Mouse (Mus musculus) heart, embryonic 14.5 days (tissue): ENCODE results near the gene Gm29609. TPM values are rescaled to one million over a fixed set of nuclear protein-coding genes. Genes with fewer than 3 reads are reported as not detected.

Source experiments
- ATAC-seq: fragments of 200-750 bp; cut with Nextera tagmentation; 2 replicates; pipeline ENCODE4 v1.8.0; 2017; ENCODE audit warnings: low read depth, moderate TSS enrichment; ENCODE audit not compliant: insufficient number of reproducible peaks, insufficient read depth, low FRiP score
- H3K27ac ChIP-seq, 2 experiments: fragments of 200-500 bp in 1 of 2; fragments of 300-500 bp in 1 of 2; sonication (generic) in 1 of 2; replicated peaks in 1 of 2; 2 replicates each; pipeline ENCODE4 v1.5.1; 2012 to 2014; ENCODE audit warnings: low read depth in 2 of 2, low read length in 2 of 2, control low read depth in 1 of 2, mild to moderate bottlenecking in 1 of 2, mixed read lengths in 1 of 2; ENCODE audit not compliant: control insufficient read depth in 1 of 2, insufficient read depth in 1 of 2
- H3K27me3 ChIP-seq: fragments of 300-500 bp; sonication (generic); 2 replicates; pipeline ENCODE4 v1.6.1; 2014; ENCODE audit warnings: mild to moderate bottlenecking, low read length, control low read depth; ENCODE audit not compliant: control insufficient read depth, insufficient read depth
- H3K36me3 ChIP-seq: fragments of 300-500 bp; sonication (generic); 2 replicates; pipeline ENCODE4 v1.6.1; 2014; ENCODE audit warnings: mild to moderate bottlenecking, control low read depth, low read length, mixed read lengths; ENCODE audit not compliant: control insufficient read depth, insufficient read depth
- H3K4me1 ChIP-seq, 2 experiments: fragments of 200-500 bp in 1 of 2; fragments of 300-500 bp in 1 of 2; sonication (generic) in 1 of 2; 2 replicates each; pipeline ENCODE4 v1.6.1; 2012 to 2014; ENCODE audit warnings: low read length in 2 of 2, control low read depth in 1 of 2, mixed read lengths in 1 of 2; ENCODE audit not compliant: control insufficient read depth in 2 of 2, insufficient read depth in 2 of 2
- H3K4me2 ChIP-seq: fragments of 300-500 bp; sonication (generic); 2 replicates; pipeline ENCODE4 v1.6.1; 2014; ENCODE audit warnings: mild to moderate bottlenecking, low read length
- H3K4me3 ChIP-seq, 2 experiments: fragments of 200-500 bp in 1 of 2; fragments of 300-500 bp in 1 of 2; sonication (generic) in 1 of 2; 2 replicates each; pipeline ENCODE4 v1.5.1; 2012 to 2014; ENCODE audit warnings: low read length in 2 of 2, mild to moderate bottlenecking in 2 of 2, control low read depth in 1 of 2, low read depth in 1 of 2, moderate library complexity in 1 of 2; ENCODE audit not compliant: control insufficient read depth in 1 of 2, insufficient read depth in 1 of 2
- H3K9ac ChIP-seq: fragments of 300-500 bp; sonication (generic); 2 replicates; pipeline ENCODE4 v1.6.1; 2014; ENCODE audit warnings: mild to moderate bottlenecking, low read length
- H3K9me3 ChIP-seq: fragments of 300-500 bp; sonication (generic); 2 replicates; pipeline ENCODE4 v1.6.1; 2016; ENCODE audit warnings: low read length, control low read depth; ENCODE audit not compliant: control insufficient read depth
- WGBS: fragments of 180-500 bp; shearing (Covaris S2); extraction: QIAGEN DNeasy Blood & Tissue Kit; methylation state at CpG from one replicate; pipeline ENCODE4 v1.1.7; 2014; 5-methylcytosine and 5-hydroxymethylcytosine counted together
- polyA plus RNA-seq: library from polyadenylated mRNA; unstranded; fragments of >200 nt; fragmentation: Nextera tagmentation; extraction: Ambion mirVana; gene quantifications from 2 replicates; pipeline ENCODE4 v1.2.1, GENCODE M21; 2014

Gene Gm29609
- polyA plus RNA-seq, 1 experiment from 2014 or later, result 1.1 TPM

DNA sequence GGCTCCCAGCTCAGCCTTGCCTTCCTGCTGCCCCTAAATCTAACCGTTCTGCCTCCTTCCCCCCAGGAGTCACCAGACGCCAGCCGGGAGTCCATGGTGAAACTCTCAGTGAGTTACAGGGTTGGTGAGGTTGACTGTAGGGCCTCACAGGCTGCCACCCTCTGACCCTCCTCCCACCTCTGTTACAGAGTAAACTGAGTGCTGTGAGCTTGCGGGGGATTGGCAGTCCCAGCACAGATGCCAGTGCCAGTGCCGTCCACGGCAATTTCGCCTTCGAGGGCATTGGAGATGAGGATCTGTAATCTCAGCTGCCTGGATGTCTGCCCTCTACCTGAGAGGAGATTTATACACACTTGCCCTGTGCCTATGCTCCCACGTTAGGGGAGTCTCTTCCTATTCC lies 18.5 kb upstream of the Gm29609 start:
- WGBS, result 77% methylated on average over 9 of the region's 9 CpGs

DNA sequence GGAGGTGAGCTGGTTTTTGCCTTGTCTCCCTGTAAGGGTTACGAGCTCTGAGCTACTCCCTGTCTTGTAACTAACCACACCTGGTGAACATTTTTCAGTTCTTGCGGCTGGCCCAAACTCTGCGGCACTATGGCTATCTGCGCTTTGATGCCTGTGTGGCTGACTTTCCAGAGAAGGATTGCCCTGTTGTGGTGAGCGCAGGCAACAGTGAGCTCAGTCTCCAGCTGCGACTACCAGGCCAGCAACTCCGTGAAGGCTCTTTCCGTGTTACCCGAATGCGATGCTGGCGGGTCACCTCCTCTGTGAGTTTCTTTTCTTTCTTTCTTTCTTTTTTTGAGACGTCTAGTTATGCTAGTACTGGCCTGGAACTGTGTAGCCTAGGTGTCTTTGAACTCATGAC lies 17.4 kb upstream of the Gm29609 start:
- peaks cover 70% of the 10 kb centered on the region for H3K36me3 ChIP-seq
- no peak overlapping the region for H3K4me3 ChIP-seq
- H3K9me3 ChIP-seq, result peaks cover 6% of the 10 kb centered on the region
- no peak overlapping the region for H3K9ac ChIP-seq
- H3K4me2 ChIP-seq, result no peak overlapping the region
- no peaks in the 10 kb centered on the region for H3K27me3 ChIP-seq
- no peak overlapping the region for H3K27ac ChIP-seq
- peaks cover under 1 to 20% of the 10 kb centered on the region in 2 experiments; a peak in 3 of 4 replicates for H3K4me1 ChIP-seq
- ATAC-seq, result no peak
- WGBS, result 89% methylated on average over 12 of the region's 12 CpGs

More for the DNA sequence above, 18.5 kb upstream of the Gm29609 start:
- H3K9ac ChIP-seq, result no peak overlapping the region
- peaks cover 76% of the 10 kb centered on the region for H3K36me3 ChIP-seq
- ATAC-seq, result no peak
- H3K4me2 ChIP-seq, result no peak overlapping the region
- no peak overlapping the region for H3K27ac ChIP-seq
- H3K4me3 ChIP-seq, result no peak overlapping the region
- H3K4me1 ChIP-seq, result peaks cover 5 to 23% of the 10 kb centered on the region in 2 experiments; a peak in 3 of 4 replicates
- peaks cover 6% of the 10 kb centered on the region for H3K9me3 ChIP-seq
- H3K27me3 ChIP-seq, result no peaks in the 10 kb centered on the region

DNA sequence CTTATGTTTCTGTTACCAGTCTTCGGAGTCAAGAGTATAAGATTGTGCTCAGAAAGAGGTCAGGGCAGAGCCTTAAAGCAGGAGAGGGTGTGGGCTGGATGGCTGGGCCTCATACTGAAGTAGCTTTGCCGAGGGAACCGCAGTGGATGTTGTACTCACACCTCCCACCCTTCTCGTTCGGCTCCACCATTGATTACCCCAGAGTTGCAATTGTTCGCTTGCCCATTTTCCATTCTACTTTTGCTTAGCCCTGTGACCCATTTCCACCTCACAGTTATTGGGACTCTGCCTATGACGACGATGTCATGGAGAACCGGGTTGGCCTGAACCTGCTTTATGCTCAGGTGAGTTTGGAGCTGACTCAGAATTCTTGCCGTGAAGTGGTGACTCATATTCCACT lies 16.5 kb upstream of the Gm29609 start:
- Histone ChIP-seq H3K4me3 (no peak overlapping the region), H3K36me3 (peaks cover 74% of the 10 kb centered on the region), H3K27me3 (no peaks in the 10 kb centered on the region), H3K4me1 (peaks cover 4 to 28% of the 10 kb centered on the region in 2 experiments; a peak in 3 of 4 replicates), H3K27ac (no peak overlapping the region), H3K9ac (no peak overlapping the region), H3K9me3 (peaks cover 6% of the 10 kb centered on the region), H3K4me2 (no peak overlapping the region)
- ATAC-seq, result no peak
- 93% methylated on average over 10 of the region's 10 CpGs for WGBS

DNA sequence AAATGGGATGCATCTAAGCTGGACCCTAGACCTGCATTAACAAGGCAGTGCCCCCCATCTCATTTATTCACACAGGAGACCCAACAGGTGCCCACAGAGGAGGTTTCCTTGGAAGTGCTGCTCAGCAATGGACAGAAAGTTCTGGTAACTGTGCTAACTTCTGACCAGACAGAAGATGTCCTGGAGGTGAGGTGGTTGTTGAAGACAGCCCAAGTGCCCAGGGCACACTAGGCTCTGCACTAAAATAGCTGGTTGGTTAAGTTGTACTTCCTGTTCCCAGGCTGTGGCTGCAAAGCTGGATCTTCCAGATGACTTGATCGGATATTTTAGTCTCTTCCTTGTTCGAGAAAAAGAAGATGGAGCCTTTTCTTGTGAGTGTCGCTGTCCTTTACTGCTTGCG lies 16.0 kb upstream of the Gm29609 start:
- H3K4me3 ChIP-seq, result no peak overlapping the region
- H3K27ac ChIP-seq, result no peak overlapping the region
- H3K36me3 ChIP-seq, result peaks cover 77% of the 10 kb centered on the region
- H3K4me2 ChIP-seq, result no peak overlapping the region
- peaks cover 6% of the 10 kb centered on the region for H3K9me3 ChIP-seq
- ATAC-seq, result no peak
- peaks cover 4 to 22% of the 10 kb centered on the region in 2 experiments; a peak in 3 of 4 replicates for H3K4me1 ChIP-seq
- H3K27me3 ChIP-seq, result no peaks in the 10 kb centered on the region
- no peak overlapping the region for H3K9ac ChIP-seq
- 92% methylated on average over 4 of the region's 4 CpGs for WGBS

DNA sequence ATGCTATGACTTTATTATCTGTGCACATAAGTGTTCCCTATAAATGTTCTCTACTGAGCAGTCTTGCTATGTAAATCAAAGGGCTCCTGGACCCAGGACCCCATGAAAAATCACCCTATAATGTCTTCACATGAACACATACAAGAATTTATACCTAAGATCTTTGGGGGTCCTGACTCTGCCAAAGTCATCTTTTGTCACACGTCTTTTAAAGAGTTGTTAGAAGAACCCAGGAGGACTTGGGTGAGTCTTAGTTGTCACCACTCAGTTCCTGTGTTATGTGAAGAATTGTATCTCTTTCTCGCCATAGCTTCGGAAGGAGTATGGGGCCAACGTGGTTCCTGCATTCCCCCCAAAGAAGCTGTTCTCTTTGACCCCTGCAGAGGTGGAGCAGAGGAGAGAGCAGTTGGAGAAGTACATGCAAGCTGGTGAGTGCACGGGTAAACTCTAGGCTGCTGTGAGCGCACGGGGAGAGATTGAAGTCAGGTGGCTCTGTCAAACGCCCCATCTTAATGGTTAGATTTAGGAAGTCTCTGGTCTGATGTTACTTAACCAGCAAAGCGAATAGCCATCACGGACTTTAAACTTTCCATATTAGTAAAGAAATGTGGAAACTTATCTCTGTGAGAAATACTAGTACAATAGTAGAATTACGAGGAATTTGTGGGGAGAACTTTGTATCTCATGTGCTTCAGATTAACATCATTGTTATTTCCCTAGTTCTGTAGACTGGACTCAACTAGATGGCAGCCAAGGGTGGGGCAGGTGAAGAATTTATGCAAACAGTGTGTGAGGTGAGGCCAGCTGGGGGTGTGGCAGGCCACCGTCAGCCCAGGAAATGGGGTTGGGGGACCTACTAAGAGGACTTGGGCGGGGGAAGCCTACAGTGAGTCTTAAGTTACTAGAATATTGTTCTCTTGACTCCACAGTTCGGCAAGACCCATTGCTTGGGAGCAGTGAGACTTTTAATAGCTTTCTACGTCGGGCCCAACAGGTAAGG lies 15.1 kb upstream of the Gm29609 start:
- Histone ChIP-seq H3K27ac (no peak overlapping the region), H3K4me3 (peak overlapping the region in 1 of 2 experiments; percentile 71; a peak in 1 of 4 replicates), H3K4me2 (peak overlapping the region; percentile 90), H3K27me3 (no peaks in the 10 kb centered on the region), H3K36me3 (peaks cover 77% of the 10 kb centered on the region), H3K9ac (peak overlapping the region; percentile 93), H3K4me1 (peaks cover 4 to 19% of the 10 kb centered on the region in 2 experiments; a peak in 3 of 4 replicates), H3K9me3 (no peaks in the 10 kb centered on the region)
- WGBS, result 88% methylated on average over 16 of the region's 16 CpGs
- ATAC-seq, result no peak

DNA sequence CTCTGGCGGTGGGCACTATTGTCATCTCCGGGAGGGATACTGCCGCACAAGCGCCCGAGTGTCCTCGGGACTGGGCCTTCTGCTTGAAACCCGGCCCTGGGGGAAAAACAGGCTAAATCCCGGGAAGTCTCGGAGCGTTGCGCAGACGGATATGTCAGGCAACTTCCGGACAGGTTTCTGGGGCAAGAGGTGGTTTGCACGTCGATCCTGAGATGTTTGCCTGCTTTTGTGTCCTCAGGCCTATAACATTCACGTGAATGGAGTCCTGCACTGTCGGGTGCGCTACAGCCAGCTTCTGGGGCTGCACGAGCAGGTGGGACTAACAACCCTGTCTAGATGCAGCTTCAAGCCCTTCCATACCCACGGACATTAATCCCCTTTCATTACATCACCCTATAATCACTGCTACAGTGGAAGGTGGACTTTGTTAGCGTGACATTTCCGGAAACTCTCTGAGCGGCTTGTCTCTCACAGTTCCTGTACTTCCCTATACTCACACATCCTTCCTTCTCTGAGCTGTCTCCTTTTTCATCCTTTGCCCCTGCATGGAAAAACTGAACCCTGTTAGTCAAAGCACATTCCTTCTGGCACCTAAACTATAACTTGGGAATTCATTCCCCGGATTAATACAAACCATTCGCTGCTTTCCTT lies 14.0 kb upstream of the Gm29609 start:
- Histone ChIP-seq H3K4me1 (peaks cover 4 to 19% of the 10 kb centered on the region in 2 experiments; a peak in 3 of 4 replicates), H3K27me3 (no peaks in the 10 kb centered on the region), H3K9me3 (no peaks in the 10 kb centered on the region), H3K9ac (peak overlapping the region; percentile 93), H3K4me3 (peak overlapping the region; percentile 71 to 98), H3K36me3 (peaks cover 75% of the 10 kb centered on the region), H3K4me2 (peak overlapping the region; percentile 90), H3K27ac (peak overlapping the region; percentile 82 to 91)
- no peak for ATAC-seq
- 9% methylated on average over 25 of the region's 25 CpGs for WGBS

DNA sequence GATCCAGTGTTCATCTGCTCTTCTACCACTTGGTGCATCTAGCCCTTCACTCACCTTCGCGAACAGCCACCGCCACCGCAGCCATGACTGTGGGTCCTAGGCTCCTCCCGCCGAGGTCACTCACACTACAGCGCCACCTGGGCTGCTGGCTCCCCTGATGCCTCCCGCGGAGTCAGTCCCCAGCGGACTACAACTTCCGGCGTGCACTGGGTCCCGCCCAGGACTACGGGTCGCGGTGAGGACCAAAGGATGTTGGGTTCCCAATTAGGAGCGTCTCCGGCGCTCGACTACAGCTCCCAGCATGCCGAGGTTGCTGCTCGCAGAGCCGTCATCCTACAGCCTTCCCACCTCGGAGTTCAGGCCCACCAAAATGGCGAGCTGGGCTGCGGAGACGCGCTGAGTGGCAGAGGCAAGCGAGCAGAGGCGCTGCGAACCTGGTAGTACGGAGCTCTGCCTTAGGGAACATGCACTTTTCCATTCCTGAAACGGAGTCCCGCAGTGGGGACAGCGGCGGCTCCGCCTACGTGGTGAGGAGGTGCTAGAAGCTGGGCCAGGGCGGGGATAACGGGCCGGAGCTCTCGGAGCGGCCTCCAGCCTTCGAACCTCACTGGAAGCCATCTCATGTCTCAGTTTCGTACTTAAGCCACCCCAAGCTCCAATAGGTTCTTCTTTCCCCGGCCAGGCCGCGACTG lies 13.4 kb upstream of the Gm29609 start, which contains the start of the genes Snx17 and Eif2b4:
Gene Snx17 (plus strand): TSS at position 289 of the 692 bp plus-strand sequence.
Gene Eif2b4 (minus strand): TSS at position 492 of the 692 bp plus-strand sequence.
- no peaks in the 10 kb centered on the region for H3K27me3 ChIP-seq
- H3K4me2 ChIP-seq, result peak within 1 kb of the TSS; percentile 90
- H3K9ac ChIP-seq, result peak within 1 kb of the TSS; percentile 93
- ATAC-seq, result peak; percentile 96
- peaks cover 4 to 19% of the 10 kb centered on the region in 2 experiments; a peak in 3 of 4 replicates for H3K4me1 ChIP-seq
- peak within 1 kb of the TSS; percentile 87 to 91 for H3K27ac ChIP-seq
- under 1% methylated on average over 48 of the region's 48 CpGs for WGBS
- H3K36me3 ChIP-seq, result peaks cover 75% of the 10 kb centered on the region
- no peaks in the 10 kb centered on the region for H3K9me3 ChIP-seq
- peak within 1 kb of the TSS; percentile 71 to 98 for H3K4me3 ChIP-seq
